Mouse (Mus musculus): Measurements from ENCODE around the gene Ccnq. TPM values are rescaled to one million over a fixed set of nuclear protein-coding genes. Genes with fewer than 3 reads are reported as not detected.

Ccnq gene
- polyA plus RNA-seq, 1 experiment from 2014 or later = 43.4 TPM

GRCm38 (mm10) chr11:78751843-78752203 is 294 bp upstream of the Ccnq start:
- no peak overlapping the region for H3K9ac ChIP-seq (ENCODE audit: low read length)
- H3K27ac ChIP-seq (ENCODE audit: low read depth, low read length) = no peak overlapping the region
- DNase-seq (ENCODE audit: low spot score) = no peak
- no peaks in the 10 kb centered on the region for H3K27me3 ChIP-seq (ENCODE audit: control insufficient read depth, insufficient read depth, low read length)
- 9% methylated on average over 2 of the region's 2 CpGs for WGBS
- peak overlapping the region; percentile 76 for H3K4me2 ChIP-seq (ENCODE audit: low read depth, low read length, severe bottlenecking)
- H3K36me3 ChIP-seq (ENCODE audit: control insufficient read depth, insufficient read depth, low read length) = no peaks in the 10 kb centered on the region
- H3K4me3 ChIP-seq (ENCODE audit: low read depth, low read length) = peak overlapping the region; percentile 63
- no peaks in the 10 kb centered on the region for H3K4me1 ChIP-seq (replicated peaks; ENCODE audit: control insufficient read depth, insufficient read depth, low read length)
- ATAC-seq (replicated peaks; ENCODE audit: low FRiP score) = no peak
- no peaks in the 10 kb centered on the region for H3K9me3 ChIP-seq (ENCODE audit: control insufficient read depth, low read length)

GRCm38 (mm10) chr11:78746264-78746663 is 5.3 kb downstream of the Ccnq start:
- H3K4me3 ChIP-seq (ENCODE audit: low read depth, low read length) = no peak overlapping the region
- no peak overlapping the region for H3K9ac ChIP-seq (ENCODE audit: low read length)
- H3K36me3 ChIP-seq (ENCODE audit: control insufficient read depth, insufficient read depth, low read length) = no peaks in the 10 kb centered on the region
- no peak overlapping the region for H3K4me2 ChIP-seq (ENCODE audit: low read depth, low read length, severe bottlenecking)
- no peak for ATAC-seq (replicated peaks; ENCODE audit: low FRiP score)
- no peaks in the 10 kb centered on the region for H3K4me1 ChIP-seq (replicated peaks; ENCODE audit: control insufficient read depth, insufficient read depth, low read length)
- no peaks in the 10 kb centered on the region for H3K9me3 ChIP-seq (ENCODE audit: control insufficient read depth, low read length)
- no peak for DNase-seq (ENCODE audit: low spot score)
- no peaks in the 10 kb centered on the region for H3K27me3 ChIP-seq (ENCODE audit: control insufficient read depth, insufficient read depth, low read length)
- 90% methylated on average over 7 of the region's 7 CpGs for WGBS
- H3K27ac ChIP-seq (ENCODE audit: low read depth, low read length) = no peak overlapping the region

GRCm38 (mm10) chr11:78745475-78745874 is 6.1 kb downstream of the Ccnq start:
- H3K4me1 ChIP-seq (replicated peaks; ENCODE audit: control insufficient read depth, insufficient read depth, low read length) = no peaks in the 10 kb centered on the region
- 71% methylated on average over 4 of the region's 4 CpGs for WGBS
- H3K27ac ChIP-seq (ENCODE audit: low read depth, low read length) = no peak overlapping the region
- no peak overlapping the region for H3K4me3 ChIP-seq (ENCODE audit: low read depth, low read length)
- DNase-seq (ENCODE audit: low spot score) = no peak
- no peaks in the 10 kb centered on the region for H3K9me3 ChIP-seq (ENCODE audit: control insufficient read depth, low read length)
- H3K4me2 ChIP-seq (ENCODE audit: low read depth, low read length, severe bottlenecking) = no peak overlapping the region
- no peak overlapping the region for H3K9ac ChIP-seq (ENCODE audit: low read length)
- no peaks in the 10 kb centered on the region for H3K36me3 ChIP-seq (ENCODE audit: control insufficient read depth, insufficient read depth, low read length)
- no peak for ATAC-seq (replicated peaks; ENCODE audit: low FRiP score)
- H3K27me3 ChIP-seq (ENCODE audit: control insufficient read depth, insufficient read depth, low read length) = no peaks in the 10 kb centered on the region

- no peaks in the 10 kb centered on the region for H3K27me3 ChIP-seq (ENCODE audit: control insufficient read depth, insufficient read depth, low read length)
Measured at GRCm38 (mm10) chr11:78742461-78742860, 9.1 kb downstream of the Ccnq start.

GRCm38 (mm10) chr11:78741958-78742357 is 9.6 kb downstream of the Ccnq start:
- Histone ChIP-seq H3K4me1 (replicated peaks; ENCODE audit: control insufficient read depth, insufficient read depth, low read length) (peaks cover 2% of the 10 kb centered on the region; the same call in 1 of the 2 replicates), H3K27ac (ENCODE audit: low read depth, low read length) (no peak overlapping the region), H3K9ac (ENCODE audit: low read length) (no peak overlapping the region), H3K36me3 (ENCODE audit: control insufficient read depth, insufficient read depth, low read length) (no peaks in the 10 kb centered on the region), H3K9me3 (ENCODE audit: control insufficient read depth, low read length) (no peaks in the 10 kb centered on the region), H3K4me3 (ENCODE audit: low read depth, low read length) (no peak overlapping the region), H3K27me3 (ENCODE audit: control insufficient read depth, insufficient read depth, low read length) (no peaks in the 10 kb centered on the region), H3K4me2 (ENCODE audit: low read depth, low read length, severe bottlenecking) (no peak overlapping the region)
- DNase-seq (ENCODE audit: low spot score) (no peak), ATAC-seq (replicated peaks; ENCODE audit: low FRiP score) (no peak)
- whole genome bisulfite sequencing = 62% methylated on average over 7 of the region's 7 CpGs

More at GRCm38 (mm10) chr11:78742461-78742860, 9.1 kb downstream of the Ccnq start:
- Histone ChIP-seq H3K4me1 (replicated peaks; ENCODE audit: control insufficient read depth, insufficient read depth, low read length) (no peaks in the 10 kb centered on the region), H3K27ac (ENCODE audit: low read depth, low read length) (no peak overlapping the region), H3K4me3 (ENCODE audit: low read depth, low read length) (no peak overlapping the region), H3K4me2 (ENCODE audit: low read depth, low read length, severe bottlenecking) (no peak overlapping the region), H3K36me3 (ENCODE audit: control insufficient read depth, insufficient read depth, low read length) (no peaks in the 10 kb centered on the region), H3K9me3 (ENCODE audit: control insufficient read depth, low read length) (no peaks in the 10 kb centered on the region), H3K9ac (ENCODE audit: low read length) (no peak overlapping the region)
- WGBS = 79% methylated on average over 3 of the region's 3 CpGs
- no peak for ATAC-seq (replicated peaks; ENCODE audit: low FRiP score)
- DNase-seq (ENCODE audit: low spot score) = no peak

GRCm38 (mm10) chr11:78739361-78739760 is 12.2 kb downstream of the Ccnq start:
- no peak for DNase-seq (ENCODE audit: low spot score)
- Histone ChIP-seq H3K36me3 (ENCODE audit: control insufficient read depth, insufficient read depth, low read length) (no peaks in the 10 kb centered on the region), H3K27ac (ENCODE audit: low read depth, low read length) (no peak overlapping the region), H3K4me2 (ENCODE audit: low read depth, low read length, severe bottlenecking) (no peak overlapping the region), H3K9ac (ENCODE audit: low read length) (no peak overlapping the region), H3K4me1 (replicated peaks; ENCODE audit: control insufficient read depth, insufficient read depth, low read length) (peaks cover 5% of the 10 kb centered on the region; the same call in 1 of the 2 replicates), H3K4me3 (ENCODE audit: low read depth, low read length) (no peak overlapping the region), H3K27me3 (ENCODE audit: control insufficient read depth, insufficient read depth, low read length) (no peaks in the 10 kb centered on the region), H3K9me3 (ENCODE audit: control insufficient read depth, low read length) (no peaks in the 10 kb centered on the region)
- no peak for ATAC-seq (replicated peaks; ENCODE audit: low FRiP score)

- no peak overlapping the region for H3K4me2 ChIP-seq (ENCODE audit: low read depth, low read length, severe bottlenecking)
- H3K9ac ChIP-seq (ENCODE audit: low read length) = no peak overlapping the region
- ATAC-seq (replicated peaks; ENCODE audit: low FRiP score) = no peak
- H3K27ac ChIP-seq (ENCODE audit: low read depth, low read length) = no peak overlapping the region
- no peaks in the 10 kb centered on the region for H3K36me3 ChIP-seq (ENCODE audit: control insufficient read depth, insufficient read depth, low read length)
- peaks cover 5% of the 10 kb centered on the region; the same call in 1 of the 2 replicates for H3K4me1 ChIP-seq (replicated peaks; ENCODE audit: control insufficient read depth, insufficient read depth, low read length)
- no peaks in the 10 kb centered on the region for H3K9me3 ChIP-seq (ENCODE audit: control insufficient read depth, low read length)
- H3K27me3 ChIP-seq (ENCODE audit: control insufficient read depth, insufficient read depth, low read length) = no peaks in the 10 kb centered on the region
- WGBS = 37% methylated on average over 3 of the region's 3 CpGs
- no peak for DNase-seq (ENCODE audit: low spot score)
- H3K4me3 ChIP-seq (ENCODE audit: low read depth, low read length) = no peak overlapping the region
Measured at GRCm38 (mm10) chr11:78736877-78737408, 14.6 kb downstream of the Ccnq start.

- no peak for ATAC-seq (replicated peaks; ENCODE audit: low FRiP score)
- Histone ChIP-seq H3K27ac (ENCODE audit: low read depth, low read length) (no peak overlapping the region), H3K4me1 (replicated peaks; ENCODE audit: control insufficient read depth, insufficient read depth, low read length) (peaks cover 5% of the 10 kb centered on the region; the same call in 1 of the 2 replicates), H3K9ac (ENCODE audit: low read length) (no peak overlapping the region), H3K4me2 (ENCODE audit: low read depth, low read length, severe bottlenecking) (no peak overlapping the region), H3K4me3 (ENCODE audit: low read depth, low read length) (no peak overlapping the region), H3K27me3 (ENCODE audit: control insufficient read depth, insufficient read depth, low read length) (no peaks in the 10 kb centered on the region), H3K9me3 (ENCODE audit: control insufficient read depth, low read length) (no peaks in the 10 kb centered on the region), H3K36me3 (ENCODE audit: control insufficient read depth, insufficient read depth, low read length) (no peaks in the 10 kb centered on the region)
- 96% methylated on average over 1 of the region's 1 CpGs for WGBS
- DNase-seq (ENCODE audit: low spot score) = no peak
Measured at GRCm38 (mm10) chr11:78735168-78735567, 16.4 kb downstream of the Ccnq start.

GRCm38 (mm10) chr11:78732619-78733018 is 18.9 kb downstream of the Ccnq start:
- Histone ChIP-seq H3K4me2 (ENCODE audit: low read depth, low read length, severe bottlenecking) (no peak overlapping the region), H3K27me3 (ENCODE audit: control insufficient read depth, insufficient read depth, low read length) (no peaks in the 10 kb centered on the region), H3K27ac (ENCODE audit: low read depth, low read length) (no peak overlapping the region), H3K4me1 (replicated peaks; ENCODE audit: control insufficient read depth, insufficient read depth, low read length) (peaks cover 5% of the 10 kb centered on the region; the same call in 1 of the 2 replicates), H3K4me3 (ENCODE audit: low read depth, low read length) (no peak overlapping the region), H3K9ac (ENCODE audit: low read length) (no peak overlapping the region), H3K36me3 (ENCODE audit: control insufficient read depth, insufficient read depth, low read length) (no peaks in the 10 kb centered on the region), H3K9me3 (ENCODE audit: control insufficient read depth, low read length) (no peaks in the 10 kb centered on the region)
- WGBS = 90% methylated on average over 6 of the region's 6 CpGs
- no peak for DNase-seq (ENCODE audit: low spot score)
- ATAC-seq (replicated peaks; ENCODE audit: low FRiP score) = no peak

All from forebrain, embryonic 11.5 days (tissue).